Mouse (Mus musculus) urinary bladder, adult 2 months (tissue): ENCODE data around the gene Prkn. TPM values are rescaled to one million over a fixed set of nuclear protein-coding genes. Genes with fewer than 3 reads are reported as not detected.

Experiments used
- DNase-seq: peaks from one replicate; pipeline ENCODE4 v3.0.0; 2022; ENCODE audit warnings: low spot score
- polyA plus RNA-seq: library from polyadenylated mRNA; depleted of rRNA; stranded (reverse); fragments of >200 nt; gene quantifications from 2 replicates; pipeline ENCODE4 v1.2.3, GENCODE M21; 2012

Gene Prkn
- polyA plus RNA-seq, 1 experiment: 7.3 TPM

- no peak for DNase-seq
Measured at GRCm38 (mm10) chr17:10987040-10987439, 146.9 kb downstream of the Prkn start.

- DNase-seq: no peak
Measured at GRCm38 (mm10) chr17:10997291-10997690, 157.1 kb downstream of the Prkn start.

- no peak for DNase-seq
Measured at GRCm38 (mm10) chr17:11023371-11023770, 183.2 kb downstream of the Prkn start.

- DNase-seq: no peak
Measured at GRCm38 (mm10) chr17:11029348-11029747, 189.2 kb downstream of the Prkn start.

- no peak for DNase-seq
Measured at GRCm38 (mm10) chr17:11030936-11031335, 190.8 kb downstream of the Prkn start.

GRCm38 (mm10) chr17:11032366-11032765 lies 192.2 kb downstream of the Prkn start:
- no peak for DNase-seq

- DNase-seq: no peak
Measured at GRCm38 (mm10) chr17:11033594-11033993, 193.4 kb downstream of the Prkn start.

- DNase-seq: no peak
Measured at GRCm38 (mm10) chr17:11038272-11038671, 198.1 kb downstream of the Prkn start.

GRCm38 (mm10) chr17:11058986-11059385 lies 218.8 kb downstream of the Prkn start:
- DNase-seq: no peak

GRCm38 (mm10) chr17:11067076-11067703 lies 227.0 kb downstream of the Prkn start:
- no peak for DNase-seq

GRCm38 (mm10) chr17:11067704-11068475 lies 227.7 kb downstream of the Prkn start:
- DNase-seq: peak; percentile 21

- DNase-seq: no peak
Measured at GRCm38 (mm10) chr17:11070996-11071395, 230.8 kb downstream of the Prkn start.

- no peak for DNase-seq
Measured at GRCm38 (mm10) chr17:11076319-11076903, 236.2 kb downstream of the Prkn start.

GRCm38 (mm10) chr17:11086492-11086891 lies 246.3 kb downstream of the Prkn start:
- no peak for DNase-seq

GRCm38 (mm10) chr17:11087088-11087487 lies 246.9 kb downstream of the Prkn start:
- DNase-seq: no peak

- no peak for DNase-seq
Measured at GRCm38 (mm10) chr17:11087823-11088222, 247.6 kb downstream of the Prkn start.

GRCm38 (mm10) chr17:11089361-11089760 lies 249.2 kb downstream of the Prkn start:
- DNase-seq: no peak

- DNase-seq: no peak
Measured at GRCm38 (mm10) chr17:11092900-11093299, 252.7 kb downstream of the Prkn start.

- DNase-seq: no peak
Measured at GRCm38 (mm10) chr17:11093321-11093720, 253.1 kb downstream of the Prkn start.

GRCm38 (mm10) chr17:11107007-11107406 lies 266.8 kb downstream of the Prkn start:
- DNase-seq: no peak

GRCm38 (mm10) chr17:11107916-11108315 lies 267.7 kb downstream of the Prkn start:
- no peak for DNase-seq

GRCm38 (mm10) chr17:11117508-11117907 lies 277.3 kb downstream of the Prkn start:
- no peak for DNase-seq

GRCm38 (mm10) chr17:11124048-11124447 lies 283.9 kb downstream of the Prkn start:
- DNase-seq: no peak
